8 mouse cellular contexts compared by ENCODE assay signal in the genomic region with DNA sequence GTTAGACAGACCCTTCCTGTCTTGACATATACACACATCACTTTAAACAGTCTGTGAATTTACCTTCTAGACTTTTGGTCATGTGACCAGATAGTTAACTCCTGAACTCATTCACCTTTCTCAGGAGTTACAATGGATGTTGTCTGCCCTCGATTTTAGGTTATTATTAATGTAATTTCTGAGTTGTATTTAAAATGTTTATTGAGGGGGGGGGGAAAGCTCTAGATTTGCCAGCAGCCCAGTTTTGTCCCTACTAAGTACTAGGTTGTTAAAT. TPM values are rescaled to one million over a fixed set of nuclear protein-coding genes. Genes with fewer than 3 reads are reported as not detected.
DNase-seq lines count a peak whose midpoint lies in the region; ATAC-seq and TF ChIP-seq lines count a peak whose summit lies in the region.

No protein-coding gene starts in this region.

- H3K9me3 ChIP-seq in heart, embryonic 14.5 days (ENCODE audit: control insufficient read depth, low read length) = no peaks in the 10 kb centered on the region
- H3K9me3 ChIP-seq in ES-E14 (ENCODE audit: control insufficient read depth, insufficient read depth, low read depth, low read length) = no peaks in the 10 kb centered on the region
- H3K9me3 ChIP-seq in hindbrain, embryonic 10.5 days = no peaks in the 10 kb centered on the region

- no peaks in the 10 kb centered on the region for H3K36me3 ChIP-seq in heart, embryonic 14.5 days (ENCODE audit: control insufficient read depth, insufficient read depth, low read length)
- H3K36me3 ChIP-seq in ES-E14 (ENCODE audit: control insufficient read depth, insufficient read depth, low read length, poor library complexity, severe bottlenecking) = no peaks in the 10 kb centered on the region
- no peaks in the 10 kb centered on the region for H3K36me3 ChIP-seq in hindbrain, embryonic 10.5 days

- intact Hi-C loops in left cerebral cortex, postnatal 4 days (cut with DNase I) = no loop called here

- no peak overlapping the region for H3K27ac ChIP-seq in heart, embryonic 14.5 days (replicated peaks in 1 of 2; ENCODE audit: control insufficient read depth in 1 of 2, insufficient read depth in 1 of 2, low read depth in 2 of 2, low read length in 2 of 2)
- no peak overlapping the region for H3K27ac ChIP-seq in ES-E14 (ENCODE audit: insufficient read depth, low read depth, low read length, poor library complexity, severe bottlenecking)
- H3K27ac ChIP-seq in hindbrain, embryonic 10.5 days = peak overlapping the region; percentile 96

- no peak for ATAC-seq in heart, embryonic 14.5 days (ENCODE audit: insufficient number of reproducible peaks, insufficient read depth, low FRiP score, low read depth)
- ATAC-seq in megakaryocyte-erythroid progenitor cell, adult 5-6 weeks (replicated peaks; ENCODE audit: low FRiP score, low TSS enrichment, poor library complexity, severe bottlenecking) = peak; percentile 7; the same call in 1 of the 2 replicates

- H3K27me3 ChIP-seq in heart, embryonic 14.5 days (ENCODE audit: control insufficient read depth, insufficient read depth, low read length) = peaks cover 27% of the 10 kb centered on the region
- peaks cover 41% of the 10 kb centered on the region for H3K27me3 ChIP-seq in hindbrain, embryonic 10.5 days (ENCODE audit: insufficient read depth, poor library complexity, severe bottlenecking)

- peak overlapping the region; percentile 82 to 85 for H3K4me3 ChIP-seq in heart, embryonic 14.5 days (ENCODE audit: control insufficient read depth in 1 of 2, insufficient read depth in 1 of 2, low read depth in 1 of 2, low read length in 2 of 2)
- H3K4me3 ChIP-seq in ES-E14 (ENCODE audit: insufficient read depth in 1 of 2, low read depth in 1 of 2, low read length in 2 of 2, poor library complexity in 1 of 2, severe bottlenecking in 1 of 2) = peak overlapping the region; percentile 82 to 93
- peak overlapping the region; percentile 71 for H3K4me3 ChIP-seq in hindbrain, embryonic 10.5 days

- peak overlapping the region; percentile 85 for H3K4me2 ChIP-seq in heart, embryonic 14.5 days (ENCODE audit: low read length)

- in situ Hi-C loops in ES-E14 (cut with MboI; ENCODE audit: low sequenced_read_pairs in 2 of 2, unreplicated experiment in 2 of 2) = no loop called here

- peak overlapping the region; percentile 86 for H3K9ac ChIP-seq in heart, embryonic 14.5 days (ENCODE audit: low read length)
- H3K9ac ChIP-seq in ES-E14 (ENCODE audit: insufficient read depth, low read depth, low read length, poor library complexity, severe bottlenecking) = peak overlapping the region; percentile 90

- WGBS in heart, embryonic 14.5 days = 5% methylated on average over 1 of the region's 1 CpGs
- WGBS in hindbrain, embryonic 10.5 days = 12% methylated on average over 1 of the region's 1 CpGs

- peaks cover 7 to 8% of the 10 kb centered on the region in 2 experiments; a peak in 2 of 4 replicates for H3K4me1 ChIP-seq in heart, embryonic 14.5 days (ENCODE audit: control insufficient read depth in 2 of 2, insufficient read depth in 2 of 2, low read length in 2 of 2)
- H3K4me1 ChIP-seq in ES-E14 (ENCODE audit: control insufficient read depth in 2 of 2, insufficient read depth in 2 of 2, low read length in 2 of 2, poor library complexity in 1 of 2) = no peaks in the 10 kb centered on the region
- peaks cover 26% of the 10 kb centered on the region for H3K4me1 ChIP-seq in hindbrain, embryonic 10.5 days (replicated peaks)

- no peak for DNase-seq in heart, adult 11 months
- no peak for DNase-seq in ES-E14 (ENCODE audit: low read depth, low spot score)
- no peak for DNase-seq in hindbrain, embryonic 10.5 days (ENCODE audit: low spot score)
- DNase-seq in right cerebral cortex, postnatal 10 days (ENCODE audit: low spot score in 2 of 2) = no peak
- DNase-seq in cerebellum, adult 9-10 months = no peak
- DNase-seq in left cerebral cortex, postnatal 4 days = no peak

TF ChIP-seq in ES-E14, 5 proteins besides CTCF, POLR2A, EP300 and RAD21:
- TF ChIP-seq MAFK (IDR thresholded peaks at IDR 0.05; ENCODE audit: insufficient read depth, low read depth, low read length) (no peak), HCFC1 (IDR thresholded peaks at IDR 0.05; ENCODE audit: borderline replicate concordance, insufficient read depth, low read length) (no peak), CHD2 (IDR thresholded peaks at IDR 0.05; ENCODE audit: low read depth, low read length) (no peak), ZC3H11A (IDR thresholded peaks at IDR 0.05; ENCODE audit: borderline replicate concordance, low read depth, low read length) (no peak), ZNF384 (IDR thresholded peaks at IDR 0.05; ENCODE audit: low read depth, low read length) (no peak)

RNA-seq across cellular contexts. Expression of a gene that starts 4.7 kb away (rescaled TPM):
- 3.4 and 11.3 TPM in 2 replicates for polyA plus RNA-seq in heart, embryonic 14.5 days (2014; fragmentation: Nextera tagmentation; extraction: Ambion mirVana)
- total RNA-seq in ES-E14 (2012; rRNA removed) = 0.37 and 0.45 TPM in 2 replicates
- 12.3 and 17.2 TPM in 2 replicates for polyA plus RNA-seq in hindbrain, embryonic 10.5 days (2016; fragmentation: Nextera tagmentation; extraction: Ambion mirVana)
- not detected in 2 replicates for total RNA-seq in megakaryocyte-erythroid progenitor cell, adult 5-6 weeks (2014; fragmentation: Nextera tagmentation)
- not detected in 2 replicates for total RNA-seq in megakaryocyte-erythroid progenitor cell, adult 5-6 weeks (2017)
- total RNA-seq in left cerebral cortex, postnatal 4 days (2021) = under 1 TPM in 1 of 2 experiments, not detected in 1; 0.76 TPM

RNA-seq across cellular contexts. Expression of a gene that starts 5.0 kb away (rescaled TPM):
- 23.6 and 27.0 TPM in 2 replicates for polyA plus RNA-seq in heart, embryonic 14.5 days (2014; fragmentation: Nextera tagmentation; extraction: Ambion mirVana)
- 11.3 and 13.2 TPM in 2 replicates for total RNA-seq in ES-E14 (2012; rRNA removed)
- 31.7 and 38.2 TPM in 2 replicates for polyA plus RNA-seq in hindbrain, embryonic 10.5 days (2016; fragmentation: Nextera tagmentation; extraction: Ambion mirVana)
- total RNA-seq in megakaryocyte-erythroid progenitor cell, adult 5-6 weeks (2014; fragmentation: Nextera tagmentation) = 30.5 and 30.9 TPM in 2 replicates
- 41.3 and 50.2 TPM in 2 replicates for total RNA-seq in megakaryocyte-erythroid progenitor cell, adult 5-6 weeks (2017)
- 10 to 100 TPM; 30.2 to 31.4 TPM for total RNA-seq in left cerebral cortex, postnatal 4 days (2021)
